Mouse (Mus musculus) left cerebral cortex, postnatal 36 days (tissue): ENCODE measurements around the gene Tfb1m. TPM values are rescaled to one million over a fixed set of nuclear protein-coding genes. Genes with fewer than 3 reads are reported as not detected.

Experiments
- DNase-seq, 2 experiments: peaks; one replicate each; pipeline ENCODE4 v3.0.0; 2021 to 2022; ENCODE audit warnings: low spot score in 2 of 2, mixed read lengths in 1 of 2
- intact Hi-C: fragments of 180-260 bp; cut with DNase I; formaldehyde crosslinking; loops from one replicate; pipeline ENCODE4 v1.15.1; 2025
- total RNA-seq, 2 experiments: library from RNA; stranded (reverse); gene quantifications; 2 replicates each; pipeline ENCODE4 v1.2.3; 2021

Tfb1m gene
- 1 to 10 TPM; 6.6 to 7.2 TPM for total RNA-seq

DNA sequence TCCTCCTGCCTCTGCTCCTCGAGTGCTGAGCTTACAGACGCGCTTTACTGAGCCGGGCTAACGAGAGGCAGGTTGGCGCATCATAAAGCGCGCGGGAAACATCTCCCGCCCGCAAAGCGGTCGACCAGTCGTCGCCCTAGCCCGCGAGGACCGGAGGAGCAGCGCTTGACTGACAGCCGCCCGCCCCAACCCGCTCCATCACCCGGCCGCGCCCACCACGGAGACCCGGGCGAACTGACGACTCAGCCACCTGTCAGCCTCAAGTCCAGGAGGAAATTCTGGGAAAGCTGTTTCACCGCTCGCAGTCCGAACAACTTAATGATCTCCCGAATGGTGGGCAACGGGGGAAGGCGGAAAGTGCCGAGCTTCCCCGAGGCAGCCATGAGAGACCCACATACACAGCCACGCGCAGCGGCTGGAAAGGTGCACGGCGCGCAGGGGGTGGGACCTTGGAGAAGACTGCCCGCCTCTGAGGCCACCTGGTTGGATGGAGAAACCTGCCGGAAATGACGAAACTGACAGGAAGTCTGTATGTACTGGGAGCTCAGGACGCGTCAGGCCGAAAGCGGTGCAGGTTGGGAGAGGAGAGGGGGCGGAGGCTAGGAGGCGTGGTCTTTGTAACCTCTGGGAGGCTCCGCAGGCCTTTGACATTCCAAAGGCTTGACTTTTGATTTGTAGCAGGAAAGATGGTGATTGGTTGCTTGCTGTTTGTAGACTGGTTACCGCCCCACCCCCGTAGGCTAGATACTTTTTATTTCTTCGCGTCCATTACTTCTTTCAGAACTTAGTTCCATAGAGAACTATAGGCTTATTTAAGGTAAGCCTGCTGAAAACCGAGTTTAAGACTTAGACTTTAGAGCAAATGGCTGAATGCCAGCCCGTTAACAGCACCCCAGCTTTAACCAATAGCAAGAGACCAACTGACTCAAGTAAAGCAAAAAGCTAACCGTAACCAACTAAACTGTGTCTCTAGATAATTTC, at the start of gene Tfb1m:
Tfb1m (minus strand) TSS at position 451 of the 981 bp plus-strand sequence.
- intact Hi-C loops: no loop called here
- DNase-seq: peak; percentile 97

DNA sequence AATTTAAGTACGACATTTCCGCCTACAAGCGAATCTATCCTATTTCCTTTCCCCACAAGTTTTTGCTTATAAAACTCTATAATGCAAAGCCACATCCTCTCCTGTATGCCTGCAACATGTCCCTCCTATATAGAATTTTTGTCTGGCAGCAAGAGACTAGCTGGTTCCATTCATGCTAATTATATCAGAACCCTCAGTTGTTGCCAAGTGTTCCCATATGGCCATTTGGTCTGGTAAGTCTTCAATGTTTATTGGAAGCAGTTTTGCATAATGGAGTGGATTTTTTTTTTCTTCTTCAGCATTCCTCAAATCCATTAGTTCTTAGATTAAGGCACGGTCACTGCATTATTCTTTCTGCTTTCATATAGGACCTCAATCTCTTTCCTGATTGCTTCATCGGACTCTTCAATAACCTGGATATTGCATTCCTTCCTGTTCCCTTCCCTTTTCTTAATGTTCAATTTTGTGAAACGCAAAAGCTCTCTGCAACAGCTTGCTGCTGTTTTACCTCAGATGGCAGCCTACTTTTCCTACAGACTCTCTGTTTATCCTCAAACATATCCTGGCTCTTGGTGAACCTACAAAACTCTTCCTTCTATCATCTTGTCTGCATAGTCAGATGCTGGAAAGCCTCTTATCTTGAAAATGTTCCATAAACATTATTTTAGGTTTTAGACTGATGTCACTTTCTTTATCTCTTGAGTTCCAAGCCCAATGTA, 45.5 kb upstream of the Tfb1m start:
- DNase-seq: no peak
- intact Hi-C loops: no loop called here

DNA sequence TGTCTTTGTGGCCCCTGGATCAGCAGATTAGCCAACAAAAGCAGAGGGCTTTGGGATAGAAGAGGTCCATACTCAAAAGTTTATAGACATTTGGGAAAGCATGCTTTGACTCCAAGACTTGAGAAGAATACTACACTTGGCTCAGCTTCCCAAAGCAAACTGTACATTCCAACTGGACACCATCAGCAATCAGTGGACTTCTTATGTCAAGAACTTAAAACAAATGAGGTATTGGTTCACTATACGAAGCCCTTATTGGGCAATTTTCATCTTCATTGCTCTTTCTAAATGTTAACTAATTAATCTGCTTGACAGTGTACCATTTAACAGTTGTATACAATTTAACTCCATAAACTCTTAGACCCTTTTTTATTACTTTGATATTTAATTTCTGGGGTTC, 40.8 kb upstream of the Tfb1m start:
- intact Hi-C loops: no loop called here
- DNase-seq: no peak

DNA sequence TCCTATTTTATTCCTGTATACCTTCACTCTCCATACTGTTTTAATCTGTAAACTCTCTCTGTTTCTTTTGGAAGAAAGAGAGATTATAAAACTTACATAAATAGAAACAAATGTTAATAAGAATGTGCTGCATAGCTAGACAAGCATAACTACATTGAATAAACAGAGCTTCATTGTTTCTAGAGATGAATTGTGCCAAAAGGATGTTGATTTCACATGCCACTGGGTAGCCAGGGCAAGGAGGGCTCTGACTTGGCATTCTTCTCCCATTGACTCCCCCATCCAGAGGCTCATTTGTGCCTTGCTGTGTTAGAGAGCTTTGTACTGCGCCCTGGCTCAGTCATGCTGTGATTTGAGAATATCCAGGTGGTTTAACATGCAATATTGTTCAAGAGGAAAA, 40.3 kb upstream of the Tfb1m start:
- intact Hi-C loops: no loop called here

DNA sequence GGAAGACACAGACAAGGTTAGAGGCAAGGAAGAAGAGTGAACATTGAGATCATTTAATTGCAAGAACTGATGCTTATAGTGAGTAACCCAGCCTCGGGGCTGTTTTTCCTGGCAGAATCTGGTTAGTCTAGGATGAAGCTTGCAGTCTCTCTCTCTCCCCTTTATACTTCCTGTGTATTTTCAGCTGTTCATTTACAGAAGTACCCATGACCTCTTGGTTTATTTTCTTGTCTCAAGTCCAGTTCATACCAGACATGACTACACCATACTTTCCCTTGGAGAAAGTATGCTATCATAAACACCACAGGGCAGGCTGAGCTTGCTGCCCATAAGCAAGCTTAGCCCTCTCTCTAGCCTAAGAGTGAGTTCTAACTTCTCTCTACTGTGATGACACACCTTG, 39.5 kb upstream of the Tfb1m start:
- DNase-seq: no peak
- intact Hi-C loops: no loop called here

More for the DNA sequence above, 40.3 kb upstream of the Tfb1m start:
- no peak for DNase-seq

DNA sequence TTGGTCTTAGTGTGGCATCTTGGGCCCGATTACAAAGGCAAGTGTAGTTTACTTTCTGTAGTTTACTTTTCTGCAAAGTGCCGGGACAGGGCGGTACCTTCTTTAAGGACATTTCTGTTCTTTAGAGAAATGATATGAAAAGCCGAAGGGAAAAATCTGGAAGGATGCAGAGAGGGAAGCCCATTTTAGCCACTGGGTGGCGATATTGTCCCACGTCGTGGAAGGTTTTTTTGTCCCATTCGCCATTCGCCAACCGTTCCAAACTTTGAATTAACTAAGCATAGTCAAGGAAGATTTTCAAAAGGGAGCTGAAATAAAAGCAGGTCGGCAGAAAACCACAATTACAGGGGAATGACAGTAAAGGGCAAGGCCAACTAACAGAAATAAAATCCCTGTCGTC, 13.3 kb upstream of the Tfb1m start:
- peak; percentile 59 to 76 for DNase-seq
- intact Hi-C loops: loop anchor here (2.0 kb wide), 1 partner anchor 222 kb away; no protein-coding TSS in a partner anchor

DNA sequence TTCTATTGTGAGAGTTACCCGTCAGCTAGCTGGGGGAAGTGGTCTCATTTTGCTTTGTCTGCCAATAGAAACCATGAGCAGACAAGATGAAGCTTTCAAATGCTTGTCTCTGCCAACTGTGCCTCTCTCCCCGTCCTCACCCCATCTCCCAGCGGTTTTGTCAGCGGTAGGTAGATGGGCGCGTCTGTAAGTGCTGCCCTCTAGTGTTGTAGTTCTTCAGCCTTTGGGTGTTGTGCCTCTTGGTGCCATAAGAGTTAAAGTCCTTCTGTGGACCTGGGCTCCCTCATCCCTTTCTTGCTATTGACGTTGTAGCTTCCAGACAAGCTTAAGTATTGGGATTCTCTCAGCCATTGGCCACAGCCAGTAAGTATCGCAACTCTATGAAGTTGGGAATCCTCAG, 4.8 kb upstream of the Tfb1m start:
- no peak for DNase-seq
- intact Hi-C loops: no loop called here

DNA sequence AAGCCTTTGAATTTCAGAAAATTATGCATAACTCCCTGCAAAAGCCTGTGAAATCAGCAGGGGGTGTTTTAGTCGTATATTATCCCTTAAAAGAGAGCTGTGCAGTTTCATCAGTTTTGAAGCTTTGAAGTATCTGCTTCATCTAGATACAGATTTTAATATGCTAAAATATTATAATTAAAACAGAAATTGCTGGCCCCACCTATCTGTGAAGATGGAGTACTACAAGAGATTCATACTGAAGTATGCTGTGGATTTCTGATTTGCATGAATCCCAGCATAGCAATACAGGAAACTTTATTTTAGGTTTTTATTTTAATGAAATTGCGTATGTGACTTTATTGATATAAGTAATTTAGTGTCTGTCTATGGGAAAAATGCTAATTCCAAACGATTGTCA, 3.0 kb upstream of the Tfb1m start:
- no peak for DNase-seq
- intact Hi-C loops: no loop called here

DNA sequence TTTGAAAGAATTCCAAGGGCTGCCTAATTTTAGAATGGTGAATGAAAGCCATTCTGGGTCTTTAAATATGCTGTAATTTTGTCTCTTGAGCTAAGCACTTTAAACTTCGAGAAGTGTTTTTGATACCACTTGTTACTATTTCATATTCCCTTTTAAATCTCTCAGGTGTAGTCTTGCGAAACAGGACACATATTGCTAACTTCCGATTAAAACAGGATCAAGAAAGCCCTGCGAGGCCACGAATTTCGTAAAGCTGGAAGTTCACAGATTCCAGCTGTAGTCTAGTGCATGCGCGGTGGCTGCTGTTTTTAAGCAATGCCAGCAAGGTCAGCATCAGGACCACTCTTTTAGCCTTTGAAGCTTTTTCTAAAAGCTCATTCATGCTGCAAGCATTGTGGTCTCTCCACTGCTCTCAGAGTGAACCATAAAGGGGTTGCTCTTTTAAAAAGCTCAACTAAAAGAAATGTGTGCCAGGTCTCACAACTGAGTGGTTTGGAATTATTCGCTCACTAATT, 832 bp upstream of the Tfb1m start:
- no peak for DNase-seq
- intact Hi-C loops: no loop called here

DNA sequence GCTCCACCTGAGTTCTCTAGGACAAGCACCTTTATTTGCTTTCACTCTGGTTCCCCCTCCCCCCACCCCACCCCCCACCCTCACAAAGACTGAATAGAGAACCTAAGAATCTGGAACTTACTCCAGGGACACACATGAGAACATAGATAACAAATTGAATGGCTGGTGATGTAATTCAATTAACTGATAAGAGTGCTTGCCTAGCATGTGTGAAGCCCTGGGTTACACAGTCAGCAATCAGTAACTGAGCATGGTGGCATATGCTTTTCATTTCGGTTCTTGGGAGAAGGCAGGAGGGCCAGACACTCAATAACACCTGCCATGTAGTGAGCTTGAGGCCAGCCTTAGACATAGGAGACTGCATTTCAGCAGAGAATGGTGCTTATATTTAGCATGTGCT, 1.3 kb downstream of the Tfb1m start:
- intact Hi-C loops: no loop called here
- no peak for DNase-seq

DNA sequence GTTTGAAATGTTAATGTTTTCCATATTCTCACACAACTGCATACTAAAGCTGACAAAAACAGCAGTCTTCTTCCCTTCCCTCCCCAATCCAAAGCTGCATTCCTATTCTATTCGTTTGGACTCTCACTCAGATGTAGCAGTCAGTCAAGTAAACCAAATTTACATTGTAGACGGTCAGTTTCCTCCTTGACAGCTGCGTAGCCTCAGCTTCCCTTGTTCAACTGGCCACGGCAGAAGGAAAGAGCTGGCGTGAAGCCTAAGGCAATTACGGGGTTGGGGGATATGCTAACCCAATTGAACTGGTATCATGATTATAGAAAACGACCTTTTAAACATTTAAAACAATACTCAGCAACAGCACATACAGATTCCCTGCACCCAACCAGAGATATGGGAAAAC, 9.9 kb downstream of the Tfb1m start:
- intact Hi-C loops: no loop called here
- no peak for DNase-seq

DNA sequence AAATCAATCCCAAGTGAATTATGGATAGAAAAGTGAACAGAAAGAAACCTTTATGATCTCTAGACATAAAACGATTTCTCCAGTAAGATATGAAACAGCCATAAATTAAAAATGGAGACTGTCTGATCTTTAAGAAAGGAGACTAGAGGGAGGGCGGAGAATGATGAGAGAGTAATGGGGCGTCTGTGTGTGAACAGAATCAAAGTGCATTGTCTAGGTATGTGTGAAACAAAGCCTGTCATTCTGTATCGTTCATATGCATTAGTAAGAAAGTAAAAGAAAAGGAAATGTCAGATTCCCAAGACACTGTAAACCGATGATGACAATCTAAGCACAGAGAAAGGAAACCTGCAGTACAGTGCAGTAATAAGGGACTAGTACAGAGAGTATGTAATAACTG, 16.5 kb downstream of the Tfb1m start:
- intact Hi-C loops: no loop called here
- no peak for DNase-seq

DNA sequence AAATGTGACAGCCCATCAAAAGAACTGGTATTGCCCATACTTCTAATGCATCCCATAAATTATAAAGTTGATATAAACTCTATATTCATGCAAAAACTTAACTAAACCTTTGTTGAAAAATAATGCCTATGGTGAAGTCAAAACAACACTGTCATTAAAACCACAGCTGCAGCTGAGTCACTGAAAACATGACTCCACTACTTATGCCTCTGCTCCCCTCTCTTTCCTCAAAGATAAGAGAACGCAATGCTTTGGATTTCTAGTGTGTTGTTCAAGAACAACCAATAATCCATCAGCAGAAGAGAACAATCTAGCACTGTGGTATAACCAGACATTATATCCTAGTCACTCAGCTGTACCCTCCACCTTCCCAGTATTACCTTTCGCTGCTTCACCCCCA, 17.3 kb downstream of the Tfb1m start:
- intact Hi-C loops: no loop called here
- DNase-seq: no peak

DNA sequence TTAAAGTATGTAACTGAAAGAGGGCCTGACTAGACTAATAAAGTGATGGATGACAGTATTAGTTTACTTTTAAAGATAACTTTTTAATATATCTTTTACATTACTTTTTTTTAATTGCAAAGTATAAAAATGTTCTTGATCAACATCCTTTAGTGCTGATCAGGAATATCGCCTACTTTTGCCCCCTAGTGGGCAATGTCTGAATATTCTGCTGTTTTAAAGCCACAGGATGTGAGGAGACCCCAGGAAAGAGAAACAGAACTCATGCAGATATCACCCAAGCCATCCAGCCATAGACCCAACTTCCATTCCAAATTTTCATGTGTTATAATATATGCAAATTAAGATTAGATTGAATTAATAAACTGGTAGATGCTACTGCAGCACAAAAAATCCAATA, 24.2 kb downstream of the Tfb1m start:
- no peak for DNase-seq
- intact Hi-C loops: no loop called here

DNA sequence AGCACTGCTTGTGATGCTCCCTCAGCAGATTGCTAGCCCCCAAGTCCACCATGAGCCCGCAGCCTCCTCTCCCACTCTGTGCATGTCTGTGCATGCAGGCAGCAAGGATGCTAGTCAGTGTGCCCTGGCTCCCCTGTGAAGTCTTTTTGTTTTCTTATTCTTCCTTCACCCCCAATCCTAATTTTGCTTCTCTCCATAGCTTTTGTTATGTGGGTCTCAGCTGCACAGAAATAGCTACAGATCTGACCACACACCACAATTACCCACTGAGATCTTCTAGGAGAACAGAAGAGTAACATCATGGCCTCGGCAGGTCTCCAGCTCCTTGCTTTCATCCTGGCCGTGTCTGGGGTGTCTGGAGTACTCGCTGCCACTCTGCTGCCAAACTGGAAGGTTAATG, 25.3 kb downstream of the Tfb1m start, which contains the start of gene Cldn20:
Cldn20 (plus strand) TSS at position 301 of the 400 bp plus-strand sequence.
- intact Hi-C loops: no loop called here
- DNase-seq: no peak

DNA sequence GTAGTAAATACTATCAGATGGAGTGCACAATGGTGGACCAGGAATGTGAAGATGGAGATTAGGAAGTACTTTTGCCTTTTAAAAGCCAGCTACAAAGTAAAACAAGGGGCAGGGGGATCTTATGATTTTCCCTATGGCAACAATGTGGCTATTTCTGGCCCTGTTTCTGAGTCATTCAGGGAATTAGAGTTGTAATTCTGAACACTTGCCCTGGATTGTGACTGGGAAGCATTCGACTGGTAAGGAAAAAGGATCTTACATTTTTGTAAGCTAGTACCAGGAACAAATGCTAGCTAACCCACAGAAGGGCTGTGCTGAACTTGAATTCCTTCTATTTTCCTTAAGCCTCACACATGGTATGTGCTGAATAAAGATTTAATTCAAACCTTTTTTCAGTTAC, 25.9 kb downstream of the Tfb1m start:
- no peak for DNase-seq
- intact Hi-C loops: no loop called here

DNA sequence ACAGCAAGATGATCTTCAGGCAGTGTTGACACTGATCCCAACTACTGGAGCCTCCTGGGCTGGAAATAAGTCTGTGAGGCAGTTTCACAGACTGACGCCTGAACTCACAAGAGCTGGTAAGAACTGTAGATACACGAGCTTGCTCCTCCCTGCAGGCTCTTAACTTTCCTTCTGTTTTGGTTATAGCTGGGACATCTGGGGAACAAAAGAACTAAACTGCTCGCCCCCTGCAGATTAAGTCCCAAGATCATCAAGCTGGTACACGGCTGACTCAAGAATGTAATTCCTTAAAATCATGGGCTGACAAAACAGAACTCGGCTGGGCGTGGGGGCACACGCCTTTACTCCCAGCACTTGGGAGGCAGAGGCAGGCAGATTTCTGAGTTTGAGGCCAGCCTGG, 27.0 kb downstream of the Tfb1m start:
- intact Hi-C loops: no loop called here
- DNase-seq: no peak

DNA sequence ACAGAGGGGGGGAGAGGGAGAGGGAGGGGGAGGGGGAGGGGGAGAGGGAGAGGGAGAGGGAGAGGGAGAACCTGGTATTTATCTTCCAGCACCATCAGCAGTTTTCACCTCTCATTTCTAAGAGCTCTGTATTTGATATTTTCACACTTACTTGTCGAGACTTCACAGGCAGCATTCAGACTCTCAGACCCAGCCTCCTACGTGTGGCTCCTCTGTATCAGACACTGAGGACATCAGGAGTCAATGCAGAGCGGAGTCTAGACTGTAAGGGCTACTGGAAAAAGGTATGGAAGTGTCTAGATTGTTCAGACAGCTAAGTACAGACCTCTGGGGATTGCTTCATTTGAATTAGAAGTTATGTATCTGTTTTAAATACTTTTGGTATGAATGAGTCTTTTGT, 28.1 kb downstream of the Tfb1m start:
- no peak for DNase-seq
- intact Hi-C loops: no loop called here

DNA sequence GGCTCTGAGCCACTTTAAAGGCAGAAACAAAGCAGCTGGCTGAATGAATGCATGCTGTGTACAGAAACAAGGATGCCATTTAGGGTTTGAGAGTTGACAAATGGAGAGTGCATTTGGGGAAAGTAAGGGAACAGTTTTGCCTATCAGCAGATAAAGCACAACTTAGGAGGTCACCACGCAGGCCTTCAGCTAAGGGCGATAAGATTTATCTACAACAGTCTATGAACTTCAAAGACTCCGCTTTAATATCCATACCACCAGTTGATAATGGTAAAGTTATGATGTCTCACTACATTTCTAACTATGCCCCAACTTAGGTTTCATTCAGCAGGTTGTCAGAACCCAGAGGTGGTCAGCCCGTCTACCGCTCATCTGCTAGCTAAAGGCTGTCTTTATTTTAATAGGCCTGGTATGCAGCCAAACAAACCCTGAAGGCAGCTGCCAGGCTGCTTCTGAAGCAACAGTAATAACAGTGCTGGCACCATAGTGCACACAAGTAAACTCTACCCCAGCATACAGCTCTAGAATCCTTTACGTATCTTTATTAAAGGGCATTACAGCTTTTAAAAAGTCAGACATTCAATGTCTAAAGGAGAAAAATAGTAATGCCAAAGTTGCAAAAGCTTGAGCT, 29.6 kb downstream of the Tfb1m start:
- DNase-seq: no peak
- intact Hi-C loops: no loop called here

DNA sequence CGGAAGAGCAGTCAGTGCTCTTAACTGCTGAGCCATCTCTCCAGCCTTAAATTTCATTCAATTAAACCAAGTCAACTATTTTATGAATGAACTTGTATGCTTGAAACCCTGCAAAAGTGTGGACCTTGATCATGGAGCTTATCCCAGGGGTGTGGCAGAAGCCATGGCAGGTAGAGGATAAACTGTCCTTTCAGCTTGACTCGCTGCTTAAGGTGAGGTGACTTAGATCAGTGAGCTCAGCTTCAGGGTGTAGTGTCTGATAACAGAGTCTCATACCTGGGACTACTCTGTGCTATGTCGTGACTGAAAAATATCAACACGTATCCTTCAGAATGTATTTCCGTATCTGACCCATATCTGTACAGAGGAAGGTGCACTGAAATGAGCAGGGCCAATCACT, 37.2 kb downstream of the Tfb1m start:
- intact Hi-C loops: no loop called here
- no peak for DNase-seq
